Mouse (Mus musculus) right cerebral cortex, adult 18-20 months (tissue): ENCODE measurements around the gene Rufy1.

ENCODE experiments used
- DNase-seq: peaks from one replicate; pipeline ENCODE4 v3.0.0; 2022; ENCODE audit warnings: mixed read lengths

Rufy1 gene

GRCm38 (mm10) chr11:50421934-50422780 is 8.8 kb downstream of the Rufy1 start:
- DNase-seq, result peak; percentile 74

- DNase-seq, result no peak
These were observed 9.5 kb downstream of the Rufy1 start for GRCm38 (mm10) chr11:50421461-50421860.

GRCm38 (mm10) chr11:50417856-50418255 is 13.1 kb downstream of the Rufy1 start:
- DNase-seq, result no peak

- DNase-seq, result no peak
These were observed 15.2 kb downstream of the Rufy1 start for GRCm38 (mm10) chr11:50415563-50416241.

GRCm38 (mm10) chr11:50407235-50407634 is 23.7 kb downstream of the Rufy1 start:
- DNase-seq, result no peak

- DNase-seq, result no peak
These were observed 27.4 kb downstream of the Rufy1 start for GRCm38 (mm10) chr11:50403367-50404014.

- DNase-seq, result no peak
These were observed 28.4 kb downstream of the Rufy1 start for GRCm38 (mm10) chr11:50402481-50402880.

- no peak for DNase-seq
These were observed 32.1 kb downstream of the Rufy1 start for GRCm38 (mm10) chr11:50398803-50399202.

GRCm38 (mm10) chr11:50397316-50397715 is 33.6 kb downstream of the Rufy1 start:
- DNase-seq, result no peak

- DNase-seq, result no peak
These were observed 34.1 kb downstream of the Rufy1 start for GRCm38 (mm10) chr11:50396766-50397307.

GRCm38 (mm10) chr11:50394731-50395130 is 36.2 kb downstream of the Rufy1 start:
- DNase-seq, result no peak

GRCm38 (mm10) chr11:50393306-50393705 is 37.6 kb downstream of the Rufy1 start:
- no peak for DNase-seq

GRCm38 (mm10) chr11:50391272-50391960 is 39.5 kb downstream of the Rufy1 start:
- DNase-seq, result no peak

GRCm38 (mm10) chr11:50389616-50390015 is 41.3 kb downstream of the Rufy1 start:
- no peak for DNase-seq

GRCm38 (mm10) chr11:50389011-50389410 is 41.9 kb downstream of the Rufy1 start:
- no peak for DNase-seq

- no peak for DNase-seq
These were observed 42.6 kb downstream of the Rufy1 start for GRCm38 (mm10) chr11:50388217-50388929.

- DNase-seq, result no peak
These were observed 43.2 kb downstream of the Rufy1 start for GRCm38 (mm10) chr11:50387697-50388096.

- no peak for DNase-seq
These were observed 43.7 kb downstream of the Rufy1 start for GRCm38 (mm10) chr11:50387167-50387679.

- no peak for DNase-seq
These were observed 49.6 kb downstream of the Rufy1 start for GRCm38 (mm10) chr11:50381311-50381710.

GRCm38 (mm10) chr11:50379023-50379752 is 51.7 kb downstream of the Rufy1 start:
- DNase-seq, result no peak
